Mouse (Mus musculus): ENCODE data around the gene Tspear. TPM values are rescaled to one million over a fixed set of nuclear protein-coding genes. Genes with fewer than 3 reads are reported as not detected.
"Not testable (repeated sequence)": the region's sequence is repeated elsewhere in the genome, so short reads cannot be mapped to it uniquely, and the experiment has no call there.

Tspear gene
- polyA plus RNA-seq, 1 experiment from 2014 or later = 0.16 TPM

GRCm38 (mm10) chr10:77724855-77725254, 38.5 kb downstream of the Tspear start:
- 69% methylated on average over 8 of the region's 8 CpGs for WGBS
- Histone ChIP-seq H3K9ac (ENCODE audit: low read depth, low read length) (no peak overlapping the region), H3K27me3 (replicated peaks; ENCODE audit: control insufficient read depth, insufficient read depth, low read length) (no peaks in the 10 kb centered on the region), H3K4me2 (no peak overlapping the region), H3K27ac (ENCODE audit: low read depth, low read length) (no peak overlapping the region), H3K4me1 (replicated peaks; ENCODE audit: control insufficient read depth, insufficient read depth, low read length) (no peaks in the 10 kb centered on the region), H3K9me3 (ENCODE audit: control insufficient read depth, low read length) (no peaks in the 10 kb centered on the region), H3K36me3 (ENCODE audit: control insufficient read depth, insufficient read depth, low read length) (no peaks in the 10 kb centered on the region), H3K4me3 (ENCODE audit: low read depth, low read length) (no peak overlapping the region)
- ATAC-seq (replicated peaks; ENCODE audit: low FRiP score) (no peak), DNase-seq (ENCODE audit: low spot score) (no peak)

GRCm38 (mm10) chr10:77726186-77726585, 39.8 kb downstream of the Tspear start, which contains the start of gene Gm10100:
TSS of gene Gm10100 (plus strand) at chr10:77726486.
- DNase-seq (ENCODE audit: low spot score) (no peak), ATAC-seq (replicated peaks; ENCODE audit: low FRiP score) (no peak)
- 53% methylated on average over 3 of the region's 3 CpGs for WGBS
- Histone ChIP-seq H3K27me3 (replicated peaks; ENCODE audit: control insufficient read depth, insufficient read depth, low read length) (no peaks in the 10 kb centered on the region), H3K9me3 (ENCODE audit: control insufficient read depth, low read length) (no peaks in the 10 kb centered on the region), H3K4me1 (replicated peaks; ENCODE audit: control insufficient read depth, insufficient read depth, low read length) (no peaks in the 10 kb centered on the region), H3K27ac (ENCODE audit: low read depth, low read length) (no peak within 1 kb of the TSS), H3K9ac (ENCODE audit: low read depth, low read length) (no peak within 1 kb of the TSS), H3K4me3 (ENCODE audit: low read depth, low read length) (no peak within 1 kb of the TSS), H3K36me3 (ENCODE audit: control insufficient read depth, insufficient read depth, low read length) (no peaks in the 10 kb centered on the region), H3K4me2 (no peak within 1 kb of the TSS)

GRCm38 (mm10) chr10:77728280-77728679, 41.9 kb downstream of the Tspear start:
- no peak overlapping the region for H3K27ac ChIP-seq (ENCODE audit: low read depth, low read length)
- 53% methylated on average over 4 of the region's 4 CpGs for WGBS
- no peaks in the 10 kb centered on the region for H3K36me3 ChIP-seq (ENCODE audit: control insufficient read depth, insufficient read depth, low read length)
- ATAC-seq (replicated peaks; ENCODE audit: low FRiP score) = no peak
- DNase-seq (ENCODE audit: low spot score) = no peak
- no peak overlapping the region for H3K4me2 ChIP-seq
- H3K27me3 ChIP-seq (replicated peaks; ENCODE audit: control insufficient read depth, insufficient read depth, low read length) = no peaks in the 10 kb centered on the region
- H3K4me3 ChIP-seq (ENCODE audit: low read depth, low read length) = no peak overlapping the region
- H3K9me3 ChIP-seq (ENCODE audit: control insufficient read depth, low read length) = no peaks in the 10 kb centered on the region
- no peaks in the 10 kb centered on the region for H3K4me1 ChIP-seq (replicated peaks; ENCODE audit: control insufficient read depth, insufficient read depth, low read length)
- H3K9ac ChIP-seq (ENCODE audit: low read depth, low read length) = no peak overlapping the region

GRCm38 (mm10) chr10:77729241-77729640, 42.9 kb downstream of the Tspear start:
- Histone ChIP-seq H3K9me3 (ENCODE audit: control insufficient read depth, low read length) (0 out of 2 replicates have a peak, but pooled peaks cover 3% of the 10 kb centered on the region), H3K4me1 (replicated peaks; ENCODE audit: control insufficient read depth, insufficient read depth, low read length) (no peaks in the 10 kb centered on the region), H3K27me3 (replicated peaks; ENCODE audit: control insufficient read depth, insufficient read depth, low read length) (no peaks in the 10 kb centered on the region), H3K4me2 (no peak overlapping the region), H3K4me3 (ENCODE audit: low read depth, low read length) (no peak overlapping the region), H3K9ac (ENCODE audit: low read depth, low read length) (no peak overlapping the region), H3K27ac (ENCODE audit: low read depth, low read length) (no peak overlapping the region), H3K36me3 (ENCODE audit: control insufficient read depth, insufficient read depth, low read length) (no peaks in the 10 kb centered on the region)
- DNase-seq (ENCODE audit: low spot score) (no peak), ATAC-seq (replicated peaks; ENCODE audit: low FRiP score) (no peak)
- WGBS = 44% methylated on average over 4 of the region's 4 CpGs

GRCm38 (mm10) chr10:77735928-77736327, 49.6 kb downstream of the Tspear start:
- H3K9ac ChIP-seq (ENCODE audit: low read depth, low read length) = no peak overlapping the region
- no peak overlapping the region for H3K4me3 ChIP-seq (ENCODE audit: low read depth, low read length)
- H3K36me3 ChIP-seq (ENCODE audit: control insufficient read depth, insufficient read depth, low read length) = no peaks in the 10 kb centered on the region
- DNase-seq (ENCODE audit: low spot score) (no peak), ATAC-seq (replicated peaks; ENCODE audit: low FRiP score) (no peak)
- H3K4me2 ChIP-seq = no peak overlapping the region
- no peaks in the 10 kb centered on the region for H3K4me1 ChIP-seq (replicated peaks; ENCODE audit: control insufficient read depth, insufficient read depth, low read length)
- H3K27ac ChIP-seq (ENCODE audit: low read depth, low read length) = no peak overlapping the region
- H3K27me3 ChIP-seq (replicated peaks; ENCODE audit: control insufficient read depth, insufficient read depth, low read length) = no peaks in the 10 kb centered on the region; the same call in 1 of the 2 replicates
- 86% methylated on average over 1 of the region's 1 CpGs for WGBS
- peaks cover 7% of the 10 kb centered on the region; the same call in 1 of the 2 replicates for H3K9me3 ChIP-seq (ENCODE audit: control insufficient read depth, low read length)

GRCm38 (mm10) chr10:77738929-77739328, 52.6 kb downstream of the Tspear start:
- no peaks in the 10 kb centered on the region for H3K4me1 ChIP-seq (replicated peaks; ENCODE audit: control insufficient read depth, insufficient read depth, low read length)
- DNase-seq (ENCODE audit: low spot score) (no peak), ATAC-seq (replicated peaks; ENCODE audit: low FRiP score) (no peak)
- no peaks in the 10 kb centered on the region for H3K36me3 ChIP-seq (ENCODE audit: control insufficient read depth, insufficient read depth, low read length)
- no peak overlapping the region for H3K9ac ChIP-seq (ENCODE audit: low read depth, low read length)
- H3K9me3 ChIP-seq (ENCODE audit: control insufficient read depth, low read length) = peaks cover 7% of the 10 kb centered on the region; the same call in 1 of the 2 replicates
- H3K4me2 ChIP-seq = no peak overlapping the region
- no peak overlapping the region for H3K27ac ChIP-seq (ENCODE audit: low read depth, low read length)
- no peaks in the 10 kb centered on the region; the same call in 1 of the 2 replicates for H3K27me3 ChIP-seq (replicated peaks; ENCODE audit: control insufficient read depth, insufficient read depth, low read length)
- H3K4me3 ChIP-seq (ENCODE audit: low read depth, low read length) = no peak overlapping the region
- WGBS = 83% methylated on average over 4 of the region's 4 CpGs

GRCm38 (mm10) chr10:77741924-77742688, 55.7 kb downstream of the Tspear start, which contains the start of gene Gm18596:
TSS of gene Gm18596 (minus strand) at chr10:77742638.
- not testable (repeated sequence) for H3K4me1 ChIP-seq (replicated peaks; ENCODE audit: control insufficient read depth, insufficient read depth, low read length); H3K4me3 ChIP-seq (ENCODE audit: low read depth, low read length); H3K36me3 ChIP-seq (ENCODE audit: control insufficient read depth, insufficient read depth, low read length); ATAC-seq (replicated peaks; ENCODE audit: low FRiP score); H3K9me3 ChIP-seq (ENCODE audit: control insufficient read depth, low read length); H3K27ac ChIP-seq (ENCODE audit: low read depth, low read length); DNase-seq (ENCODE audit: low spot score); H3K27me3 ChIP-seq (replicated peaks; ENCODE audit: control insufficient read depth, insufficient read depth, low read length); H3K9ac ChIP-seq (ENCODE audit: low read depth, low read length); H3K4me2 ChIP-seq
- WGBS = 51% methylated on average over 4 of the region's 5 CpGs

- H3K27ac ChIP-seq (ENCODE audit: low read depth, low read length); H3K27me3 ChIP-seq (replicated peaks; ENCODE audit: control insufficient read depth, insufficient read depth, low read length); ATAC-seq (replicated peaks; ENCODE audit: low FRiP score); DNase-seq (ENCODE audit: low spot score); H3K4me3 ChIP-seq (ENCODE audit: low read depth, low read length); H3K4me2 ChIP-seq; H3K9ac ChIP-seq (ENCODE audit: low read depth, low read length); H3K9me3 ChIP-seq (ENCODE audit: control insufficient read depth, low read length); H3K36me3 ChIP-seq (ENCODE audit: control insufficient read depth, insufficient read depth, low read length); H3K4me1 ChIP-seq (replicated peaks; ENCODE audit: control insufficient read depth, insufficient read depth, low read length): not testable (repeated sequence)
- 75% methylated on average over 1 of the region's 1 CpGs for WGBS
Observed at GRCm38 (mm10) chr10:77750686-77751085, 64.3 kb downstream of the Tspear start.

GRCm38 (mm10) chr10:77751254-77751653, 64.9 kb downstream of the Tspear start, which contains the start of gene Gm9736:
TSS of gene Gm9736 (minus strand) at chr10:77751354.
- not testable (repeated sequence) for H3K4me2 ChIP-seq; H3K4me3 ChIP-seq (ENCODE audit: low read depth, low read length); H3K9ac ChIP-seq (ENCODE audit: low read depth, low read length); H3K36me3 ChIP-seq (ENCODE audit: control insufficient read depth, insufficient read depth, low read length); H3K9me3 ChIP-seq (ENCODE audit: control insufficient read depth, low read length); H3K4me1 ChIP-seq (replicated peaks; ENCODE audit: control insufficient read depth, insufficient read depth, low read length); H3K27ac ChIP-seq (ENCODE audit: low read depth, low read length); DNase-seq (ENCODE audit: low spot score); H3K27me3 ChIP-seq (replicated peaks; ENCODE audit: control insufficient read depth, insufficient read depth, low read length); ATAC-seq (replicated peaks; ENCODE audit: low FRiP score)
- 50% methylated on average over 1 of the region's 1 CpGs for WGBS
